Mouse (Mus musculus) liver, postnatal 0 days (tissue): ENCODE results near the gene Atoh8. TPM values are rescaled to one million over a fixed set of nuclear protein-coding genes. Genes with fewer than 3 reads are reported as not detected.

Experiments
- ATAC-seq: fragments of 200-750 bp; cut with Nextera tagmentation; 2 replicates; pipeline ENCODE4 v1.8.0; 2017; ENCODE audit warnings: mild to moderate bottlenecking, moderate library complexity
- DNase-seq: peaks from one replicate; pipeline ENCODE4 v3.0.0-alpha.2; 2016
- H3K27ac ChIP-seq: fragments of 300-500 bp; sonication (generic); 2 replicates; pipeline ENCODE4 v1.5.1; 2014; ENCODE audit warnings: antibody characterized with exemption, moderate library complexity, mild to moderate bottlenecking, low read depth
- H3K27me3 ChIP-seq: fragments of 300-500 bp; sonication (generic); 2 replicates; pipeline ENCODE4 v1.6.1; 2014; ENCODE audit warnings: low read length, control low read depth, mixed read lengths; ENCODE audit not compliant: insufficient read depth
- H3K36me3 ChIP-seq: fragments of 300-500 bp; sonication (generic); replicated peaks from 2 replicates; pipeline ENCODE4 v1.6.1; 2014; ENCODE audit warnings: mild to moderate bottlenecking, control low read depth, low read length, moderate library complexity, mixed read lengths; ENCODE audit not compliant: insufficient read depth
- H3K4me1 ChIP-seq: fragments of 300-500 bp; sonication (generic); 2 replicates; pipeline ENCODE4 v1.6.1; 2014; ENCODE audit warnings: antibody characterized with exemption, mild to moderate bottlenecking, control low read depth; ENCODE audit not compliant: insufficient read depth
- H3K4me2 ChIP-seq: fragments of 300-500 bp; sonication (generic); 2 replicates; pipeline ENCODE4 v1.6.1; 2014; ENCODE audit warnings: low read depth, mild to moderate bottlenecking, low read length, moderate library complexity, mixed read lengths
- H3K4me3 ChIP-seq: fragments of 300-500 bp; sonication (generic); 2 replicates; pipeline ENCODE4 v1.5.1; 2014; ENCODE audit warnings: low read depth, low read length
- H3K9ac ChIP-seq: fragments of 300-500 bp; sonication (generic); replicated peaks from 2 replicates; pipeline ENCODE4 v1.6.1; 2014; ENCODE audit warnings: mild to moderate bottlenecking, moderate library complexity
- H3K9me3 ChIP-seq: fragments of 300-500 bp; sonication (generic); 2 replicates; pipeline ENCODE4 v1.6.1; 2016; ENCODE audit warnings: mild to moderate bottlenecking, control low read depth, low read length, mixed read lengths
- CTCF ChIP-seq: sonication (generic); IDR thresholded peaks from 2 replicates; pipeline ENCODE4 v1.5.1; 2016; ENCODE audit warnings: antibody characterized with exemption, low read depth
- EP300 ChIP-seq: IDR thresholded peaks from 2 replicates; pipeline ENCODE4 v1.6.1; 2016; ENCODE audit warnings: antibody characterized with exemption, low read depth, mild to moderate bottlenecking
- WGBS: fragments of 180-500 bp; shearing (Covaris S2); extraction: QIAGEN DNeasy Blood & Tissue Kit; methylation state at CpG from one replicate; pipeline ENCODE4 v1.1.7; 2014; ENCODE audit not compliant: insufficient replicate concordance; 5-methylcytosine and 5-hydroxymethylcytosine counted together
- polyA plus RNA-seq: library from polyadenylated mRNA; unstranded; fragments of >200 nt; fragmentation: Nextera tagmentation; extraction: Ambion mirVana; gene quantifications from 2 replicates; pipeline ENCODE4 v1.2.1, GENCODE M21; 2015

Gene Atoh8
- polyA plus RNA-seq, 1 experiment from 2014 or later, result 0.96 TPM

- ATAC-seq (no peak), DNase-seq (no peak)
- 74% methylated on average over 13 of the region's 13 CpGs for WGBS
- no peak for TF ChIP-seq EP300
- no peak for TF ChIP-seq CTCF
- Histone ChIP-seq H3K4me3 (no peak overlapping the region), H3K9ac (no peak overlapping the region), H3K27me3 (no peaks in the 10 kb centered on the region), H3K4me2 (no peak overlapping the region), H3K36me3 (no peaks in the 10 kb centered on the region), H3K9me3 (no peaks in the 10 kb centered on the region), H3K27ac (peak overlapping the region; percentile 85; the same call in 1 of the 2 replicates), H3K4me1 (peaks cover 72% of the 10 kb centered on the region)
Measured at GRCm38 (mm10) chr6:72276972-72277441, 41.6 kb upstream of the Atoh8 start.

DNA sequence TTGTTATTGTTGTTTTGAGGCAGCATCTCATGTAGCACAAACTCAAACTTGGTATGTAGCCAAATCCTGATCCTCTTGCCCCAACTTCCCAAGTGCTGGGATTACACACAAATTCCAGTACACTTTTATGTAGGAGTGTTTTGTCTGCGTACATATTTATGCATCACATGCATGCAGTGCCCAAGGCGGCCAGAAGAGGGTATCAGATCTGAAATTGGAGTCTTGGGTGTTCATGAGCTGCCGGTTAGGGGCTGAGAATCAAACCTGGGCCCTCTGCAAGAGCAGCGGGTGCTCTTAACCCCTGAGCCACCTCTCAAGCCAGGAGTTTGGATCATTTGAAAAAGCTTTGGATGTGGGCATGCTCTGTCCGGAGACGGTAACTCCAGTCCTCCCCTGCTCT lies 40.8 kb upstream of the Atoh8 start:
- Histone ChIP-seq H3K9ac (no peak overlapping the region), H3K27me3 (no peaks in the 10 kb centered on the region), H3K9me3 (no peaks in the 10 kb centered on the region), H3K36me3 (no peaks in the 10 kb centered on the region), H3K27ac (no peak overlapping the region), H3K4me3 (no peak overlapping the region), H3K4me2 (no peak overlapping the region), H3K4me1 (peaks cover 74% of the 10 kb centered on the region)
- peak; percentile 26; the same call in 1 of the 2 replicates for TF ChIP-seq CTCF
- TF ChIP-seq EP300, result no peak
- ATAC-seq (no peak), DNase-seq (no peak)
- WGBS, result 85% methylated on average over 6 of the region's 6 CpGs

DNA sequence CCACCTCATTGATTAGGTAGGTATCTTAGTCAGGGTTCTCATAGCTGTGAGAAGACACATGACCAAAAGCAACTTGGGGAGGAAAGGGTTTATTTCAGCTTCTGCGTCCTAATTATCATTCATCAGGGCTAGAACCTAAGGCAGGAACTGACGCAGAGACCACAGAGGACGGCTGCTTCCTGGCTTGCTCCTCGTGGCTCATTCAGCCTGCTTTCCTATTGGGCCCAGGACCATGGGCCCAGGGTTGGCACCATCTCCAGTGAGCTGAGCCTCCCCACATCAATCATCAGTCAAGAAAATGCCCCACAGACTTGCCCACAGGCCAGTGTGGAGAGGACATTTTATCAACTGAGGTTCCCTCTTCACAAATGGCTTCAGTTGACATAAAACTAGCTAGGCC lies 40.1 kb upstream of the Atoh8 start:
- 38% methylated on average over 4 of the region's 4 CpGs for WGBS
- H3K4me2 ChIP-seq, result no peak overlapping the region

DNA sequence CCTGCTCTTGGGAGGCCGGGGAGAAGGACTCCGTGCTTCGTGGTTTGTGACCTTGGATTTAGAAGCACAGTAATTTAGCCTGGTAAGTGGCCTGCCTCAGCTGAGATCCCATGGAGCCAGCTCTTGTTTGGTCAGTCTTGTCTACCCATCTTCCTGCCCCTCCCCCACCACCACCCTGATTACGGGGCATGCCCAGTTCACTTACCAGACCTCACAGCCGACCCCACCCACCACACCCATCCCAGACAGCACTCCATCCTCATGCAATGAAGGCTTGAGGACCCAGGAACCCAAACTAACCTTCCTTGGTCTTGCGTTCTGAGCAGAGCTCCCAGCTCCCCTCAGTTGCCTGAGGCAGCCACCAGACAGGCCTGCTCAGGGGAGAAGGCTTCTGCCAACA lies 37.8 kb upstream of the Atoh8 start:
- H3K4me2 ChIP-seq, result peak overlapping the region; percentile 50
- no peaks in the 10 kb centered on the region for H3K9me3 ChIP-seq
- no peaks in the 10 kb centered on the region for H3K27me3 ChIP-seq
- WGBS, result 50% methylated on average over 6 of the region's 6 CpGs
- TF ChIP-seq CTCF, result no peak
- ATAC-seq, result no peak
- peak overlapping the region; percentile 98 for H3K27ac ChIP-seq
- peaks cover 51% of the 10 kb centered on the region for H3K4me1 ChIP-seq
- no peaks in the 10 kb centered on the region for H3K36me3 ChIP-seq
- H3K4me3 ChIP-seq, result no peak overlapping the region
- DNase-seq, result peak; percentile 78
- H3K9ac ChIP-seq, result peak overlapping the region; percentile 50

More for the DNA sequence above, 40.1 kb upstream of the Atoh8 start:
- Histone ChIP-seq H3K4me3 (no peak overlapping the region), H3K4me1 (peaks cover 74% of the 10 kb centered on the region), H3K27me3 (no peaks in the 10 kb centered on the region), H3K9me3 (no peaks in the 10 kb centered on the region), H3K27ac (no peak overlapping the region), H3K36me3 (no peaks in the 10 kb centered on the region), H3K9ac (no peak overlapping the region)
- ATAC-seq (no peak), DNase-seq (no peak)
- TF ChIP-seq CTCF (no peak), EP300 (no peak)

GRCm38 (mm10) chr6:72272161-72272696 lies 36.9 kb upstream of the Atoh8 start:
- peak overlapping the region; percentile 50 for H3K4me2 ChIP-seq
- DNase-seq, result peak; percentile 67
- peak overlapping the region; percentile 50 for H3K9ac ChIP-seq

DNA sequence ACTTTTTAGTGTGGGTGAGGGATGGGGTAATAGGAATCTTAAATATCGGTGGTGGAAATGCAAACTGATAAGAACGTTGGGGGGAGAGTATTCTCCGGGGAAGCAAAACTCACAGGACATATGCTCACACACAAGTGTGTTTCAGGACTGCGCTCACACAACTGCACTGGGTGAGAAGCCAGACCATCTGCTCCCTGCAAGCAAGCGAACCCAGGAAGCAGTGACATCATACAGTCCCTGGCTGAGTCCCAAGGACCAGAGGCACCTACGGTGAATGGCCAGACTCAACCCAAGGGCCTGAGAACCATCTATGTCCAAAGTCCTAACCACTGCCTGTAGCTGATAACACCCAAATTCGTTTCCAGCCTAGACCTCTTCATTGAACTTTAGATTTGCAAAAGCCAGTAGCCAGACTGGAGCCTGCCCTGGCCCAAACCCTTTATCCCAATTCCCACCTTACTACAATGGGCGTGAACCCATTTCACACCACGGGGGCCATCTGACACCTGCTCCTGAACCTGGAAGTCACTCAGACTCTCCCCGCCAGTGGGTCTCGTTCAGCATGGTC lies 35.7 kb upstream of the Atoh8 start:
- peak overlapping the region; percentile 49 for H3K9ac ChIP-seq
- TF ChIP-seq EP300, result no peak
- TF ChIP-seq CTCF, result no peak
- no peaks in the 10 kb centered on the region for H3K27me3 ChIP-seq
- H3K4me1 ChIP-seq, result peaks cover 44% of the 10 kb centered on the region
- DNase-seq (peak; percentile 77), ATAC-seq (peak; percentile 77)
- H3K27ac ChIP-seq, result peak overlapping the region; percentile 98
- 0 out of 2 replicates have a peak overlapping the region, but pooled peaks have one; percentile 15 for H3K4me2 ChIP-seq
- 50% methylated on average over 11 of the region's 11 CpGs for WGBS
- H3K36me3 ChIP-seq, result no peaks in the 10 kb centered on the region
- no peaks in the 10 kb centered on the region for H3K9me3 ChIP-seq
- H3K4me3 ChIP-seq, result no peak overlapping the region

More at GRCm38 (mm10) chr6:72272161-72272696, 36.9 kb upstream of the Atoh8 start:
- peak; percentile 74; the same call in 1 of the 2 replicates for TF ChIP-seq EP300
- TF ChIP-seq CTCF, result no peak
- no peaks in the 10 kb centered on the region for H3K36me3 ChIP-seq
- H3K4me1 ChIP-seq, result peaks cover 47% of the 10 kb centered on the region
- 56% methylated on average over 10 of the region's 10 CpGs for WGBS
- no peaks in the 10 kb centered on the region for H3K9me3 ChIP-seq
- no peaks in the 10 kb centered on the region for H3K27me3 ChIP-seq
- H3K4me3 ChIP-seq, result no peak overlapping the region
- ATAC-seq, result peak; percentile 73
- peak overlapping the region; percentile 98 for H3K27ac ChIP-seq
